Mouse (Mus musculus) bone marrow macrophage, adult 2 months (primary cell): ENCODE data around the gene Atp6v0a1.

ENCODE experiments used
- CTCF ChIP-seq: IDR thresholded peaks from 2 replicates; pipeline ENCODE4 v1.5.1; 2012; ENCODE audit warnings: low read depth, mild to moderate bottlenecking, low read length, moderate library complexity
- POLR2A ChIP-seq: IDR thresholded peaks from 2 replicates; pipeline ENCODE4 v1.6.1; 2012; ENCODE audit warnings: mild to moderate bottlenecking, low read depth, low read length, borderline replicate concordance

DNA sequence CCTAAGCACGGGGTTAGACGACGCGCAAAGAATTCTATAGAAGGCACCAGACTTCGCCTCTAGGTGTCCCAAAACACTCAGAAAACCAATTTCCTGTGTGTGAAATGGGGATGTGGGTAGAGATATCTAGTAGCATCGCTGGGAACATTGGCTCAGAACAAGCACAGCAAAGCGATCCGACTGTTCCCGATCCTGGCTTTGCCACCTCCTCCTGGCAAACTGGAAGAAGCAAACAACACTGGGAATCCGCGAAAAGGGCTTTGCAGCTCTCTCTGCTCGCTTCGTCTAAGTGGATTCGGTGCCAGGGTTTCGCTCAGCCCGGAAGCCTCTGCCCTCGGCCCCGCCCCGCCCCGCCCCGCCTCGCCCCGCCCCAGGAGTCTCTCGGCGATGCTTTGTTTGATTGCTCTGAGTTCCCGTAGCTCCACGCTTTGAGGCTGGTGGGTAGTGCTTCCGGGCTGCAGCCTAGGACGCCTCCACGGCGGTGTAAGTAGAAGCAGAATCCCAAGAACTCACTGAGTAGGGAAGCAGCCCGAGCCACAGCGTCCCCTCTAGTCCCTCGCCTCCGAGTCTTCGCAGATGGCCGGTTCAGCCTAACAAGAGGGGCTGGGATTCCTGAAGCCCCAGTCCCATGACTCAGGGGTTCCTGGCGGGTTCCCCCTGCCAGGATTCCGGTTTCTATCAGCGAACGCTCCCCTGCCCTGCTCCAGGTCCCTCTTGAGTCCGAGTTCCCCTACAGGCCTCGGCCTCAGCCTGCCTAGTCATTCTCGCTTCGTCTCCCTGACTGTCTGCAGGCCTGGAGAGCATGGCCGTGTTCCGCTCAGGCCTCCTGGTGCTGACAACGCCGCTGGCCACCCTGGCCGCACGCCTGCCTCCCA, 73.2 kb downstream of the Atp6v0a1 start, which contains the start of gene Coasy:
- TF ChIP-seq CTCF (no peak), POLR2A (no peak)
